Mouse (Mus musculus): Measurements from ENCODE around the gene Ptms. TPM values are rescaled to one million over a fixed set of nuclear protein-coding genes. Genes with fewer than 3 reads are reported as not detected.

The Ptms gene
- polyA plus RNA-seq, 1 experiment from 2014 or later: 533 TPM

GRCm38 (mm10) chr6:124881821-124882220, 38.1 kb downstream of the Ptms start:
- H3K9me3 ChIP-seq (ENCODE audit: low read length): no peaks in the 10 kb centered on the region
- DNase-seq (ENCODE audit: low spot score) (no peak), ATAC-seq (no peak)
- no peaks in the 10 kb centered on the region for H3K27me3 ChIP-seq (replicated peaks; ENCODE audit: insufficient read depth, low read length)
- H3K4me1 ChIP-seq (ENCODE audit: insufficient read depth, low read depth, low read length): no peaks in the 10 kb centered on the region
- H3K9ac ChIP-seq (replicated peaks; ENCODE audit: low read depth): no peak overlapping the region
- no peaks in the 10 kb centered on the region for H3K36me3 ChIP-seq (ENCODE audit: insufficient read depth, low read length)
- no peak overlapping the region for H3K27ac ChIP-seq (ENCODE audit: low read length)
- no peak overlapping the region for H3K4me2 ChIP-seq (replicated peaks; ENCODE audit: low read depth, low read length)
- no peak for TF ChIP-seq CTCF (IDR thresholded peaks at IDR 0.05)
- TF ChIP-seq EP300 (IDR thresholded peaks at IDR 0.05): no peak
- H3K4me3 ChIP-seq (ENCODE audit: low read depth, low read length): no peak overlapping the region
- WGBS: 91% methylated on average over 9 of the region's 9 CpGs

- no peak overlapping the region for H3K4me3 ChIP-seq (ENCODE audit: low read depth, low read length)
- ATAC-seq: no peak
- no peaks in the 10 kb centered on the region for H3K9me3 ChIP-seq (ENCODE audit: low read length)
- WGBS: 50% methylated on average over 6 of the region's 6 CpGs
- H3K27ac ChIP-seq (ENCODE audit: low read length): no peak overlapping the region
- no peaks in the 10 kb centered on the region for H3K27me3 ChIP-seq (replicated peaks; ENCODE audit: insufficient read depth, low read length)
- H3K4me2 ChIP-seq (replicated peaks; ENCODE audit: low read depth, low read length): no peak overlapping the region
- H3K9ac ChIP-seq (replicated peaks; ENCODE audit: low read depth): no peak overlapping the region
- no peaks in the 10 kb centered on the region for H3K36me3 ChIP-seq (ENCODE audit: insufficient read depth, low read length)
- no peak for DNase-seq (ENCODE audit: low spot score)
- H3K4me1 ChIP-seq (ENCODE audit: insufficient read depth, low read depth, low read length): no peaks in the 10 kb centered on the region
- no peak for TF ChIP-seq EP300 (IDR thresholded peaks at IDR 0.05)
- TF ChIP-seq CTCF (IDR thresholded peaks at IDR 0.05): no peak
Measured at GRCm38 (mm10) chr6:124879390-124879789, 40.5 kb downstream of the Ptms start.

DNA sequence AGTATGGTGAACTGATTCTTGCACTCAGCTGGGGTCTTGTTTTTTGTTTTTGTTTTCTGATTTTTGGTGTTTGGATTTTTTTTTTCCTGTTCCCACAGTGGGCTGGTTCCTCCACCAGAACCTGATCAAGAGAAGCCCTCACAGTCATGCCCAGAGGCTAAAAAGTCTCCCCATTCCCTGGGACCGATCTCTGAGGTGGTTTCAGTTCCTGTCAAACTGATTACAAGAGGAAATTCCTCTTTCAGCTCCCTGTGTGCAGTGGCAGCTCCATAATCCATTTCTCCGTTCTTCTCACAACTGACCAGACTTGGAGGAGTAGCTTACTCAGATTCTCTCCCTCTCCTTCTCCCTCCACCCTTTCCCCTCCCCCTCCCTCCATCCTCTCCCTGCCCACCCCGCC, 45.6 kb downstream of the Ptms start:
- H3K4me1 ChIP-seq (ENCODE audit: insufficient read depth, low read depth, low read length): no peaks in the 10 kb centered on the region
- DNase-seq (ENCODE audit: low spot score): no peak

GRCm38 (mm10) chr6:124866560-124866959, 53.3 kb downstream of the Ptms start:
- no peak for DNase-seq (ENCODE audit: low spot score)
- Histone ChIP-seq H3K9me3 (ENCODE audit: low read length) (no peaks in the 10 kb centered on the region), H3K4me1 (ENCODE audit: insufficient read depth, low read depth, low read length) (0 out of 2 replicates have a peak, but pooled peaks cover 3% of the 10 kb centered on the region), H3K9ac (replicated peaks; ENCODE audit: low read depth) (no peak overlapping the region), H3K27me3 (replicated peaks; ENCODE audit: insufficient read depth, low read length) (peaks cover 12% of the 10 kb centered on the region; the same call in 1 of the 2 replicates), H3K4me2 (replicated peaks; ENCODE audit: low read depth, low read length) (no peak overlapping the region), H3K36me3 (ENCODE audit: insufficient read depth, low read length) (no peaks in the 10 kb centered on the region), H3K4me3 (ENCODE audit: low read depth, low read length) (no peak overlapping the region), H3K27ac (ENCODE audit: low read length) (no peak overlapping the region)
- TF ChIP-seq EP300 (IDR thresholded peaks at IDR 0.05) (no peak), CTCF (IDR thresholded peaks at IDR 0.05) (no peak)
- ATAC-seq: no peak
- 48% methylated on average over 6 of the region's 7 CpGs for WGBS

More for the DNA sequence above, 45.6 kb downstream of the Ptms start:
- Histone ChIP-seq H3K9ac (replicated peaks; ENCODE audit: low read depth) (no peak overlapping the region), H3K36me3 (ENCODE audit: insufficient read depth, low read length) (no peaks in the 10 kb centered on the region), H3K27me3 (replicated peaks; ENCODE audit: insufficient read depth, low read length) (no peaks in the 10 kb centered on the region), H3K4me3 (ENCODE audit: low read depth, low read length) (no peak overlapping the region), H3K9me3 (ENCODE audit: low read length) (no peaks in the 10 kb centered on the region), H3K27ac (ENCODE audit: low read length) (no peak overlapping the region), H3K4me2 (replicated peaks; ENCODE audit: low read depth, low read length) (no peak overlapping the region)
- 28% methylated on average over 2 of the region's 3 CpGs for WGBS
- TF ChIP-seq EP300 (IDR thresholded peaks at IDR 0.05) (no peak), CTCF (IDR thresholded peaks at IDR 0.05) (0 out of 2 replicates have a peak, but pooled peaks have one; percentile 15)
- no peak for ATAC-seq

- H3K4me3 ChIP-seq (ENCODE audit: low read depth, low read length): no peak overlapping the region
- WGBS: 43% methylated on average over 17 of the region's 18 CpGs
- H3K9me3 ChIP-seq (ENCODE audit: low read length): no peaks in the 10 kb centered on the region
- peaks cover 12% of the 10 kb centered on the region; the same call in 1 of the 2 replicates for H3K27me3 ChIP-seq (replicated peaks; ENCODE audit: insufficient read depth, low read length)
- no peaks in the 10 kb centered on the region for H3K36me3 ChIP-seq (ENCODE audit: insufficient read depth, low read length)
- no peak overlapping the region for H3K4me2 ChIP-seq (replicated peaks; ENCODE audit: low read depth, low read length)
- no peak for TF ChIP-seq CTCF (IDR thresholded peaks at IDR 0.05)
- TF ChIP-seq EP300 (IDR thresholded peaks at IDR 0.05): no peak
- ATAC-seq (no peak), DNase-seq (ENCODE audit: low spot score) (no peak)
- H3K9ac ChIP-seq (replicated peaks; ENCODE audit: low read depth): no peak overlapping the region
- no peak overlapping the region for H3K27ac ChIP-seq (ENCODE audit: low read length)
- H3K4me1 ChIP-seq (ENCODE audit: insufficient read depth, low read depth, low read length): 0 out of 2 replicates have a peak, but pooled peaks cover 3% of the 10 kb centered on the region
Measured at GRCm38 (mm10) chr6:124865766-124866362, 54.0 kb downstream of the Ptms start.

Other genes starting within 250 kb of the Ptms start
- 83.1 and 86.7 TPM in 2 replicates for gene Emg1, start 207.9 kb downstream of the Ptms start, polyA plus RNA-seq (2015; fragmentation: Nextera tagmentation; extraction: Ambion mirVana)
- gene Phb2, start 207.8 kb downstream of the Ptms start, polyA plus RNA-seq (2015; fragmentation: Nextera tagmentation; extraction: Ambion mirVana): 162 and 169 TPM in 2 replicates
- gene Ptpn6, start 181.4 kb downstream of the Ptms start, polyA plus RNA-seq (2015; fragmentation: Nextera tagmentation; extraction: Ambion mirVana): 24.0 and 27.8 TPM in 2 replicates
- 332 and 367 TPM in 2 replicates for gene Grcc10, start 178.7 kb downstream of the Ptms start, polyA plus RNA-seq (2015; fragmentation: Nextera tagmentation; extraction: Ambion mirVana)
- gene Gm45234, start 164.1 kb downstream of the Ptms start, polyA plus RNA-seq (2015; fragmentation: Nextera tagmentation; extraction: Ambion mirVana): not detected in 2 replicates
- 9.6 and 11.2 TPM in 2 replicates for gene Atn1, start 163.6 kb downstream of the Ptms start, polyA plus RNA-seq (2015; fragmentation: Nextera tagmentation; extraction: Ambion mirVana)
- 1.2 and 1.5 TPM in 2 replicates for gene Eno2, start 150.4 kb downstream of the Ptms start, polyA plus RNA-seq (2015; fragmentation: Nextera tagmentation; extraction: Ambion mirVana)
- gene Lrrc23, start 140.4 kb downstream of the Ptms start, polyA plus RNA-seq (2015; fragmentation: Nextera tagmentation; extraction: Ambion mirVana): 26.7 and 34.0 TPM in 2 replicates
- gene Spsb2, start 111.4 kb downstream of the Ptms start, polyA plus RNA-seq (2015; fragmentation: Nextera tagmentation; extraction: Ambion mirVana): 27.6 and 33.7 TPM in 2 replicates
- gene Tpi1, start 105.8 kb downstream of the Ptms start, polyA plus RNA-seq (2015; fragmentation: Nextera tagmentation; extraction: Ambion mirVana): 186 and 187 TPM in 2 replicates
- gene Usp5, start 90.6 kb downstream of the Ptms start, polyA plus RNA-seq (2015; fragmentation: Nextera tagmentation; extraction: Ambion mirVana): 53.6 and 54.3 TPM in 2 replicates
- gene Cdca3, start 90.6 kb downstream of the Ptms start, polyA plus RNA-seq (2015; fragmentation: Nextera tagmentation; extraction: Ambion mirVana): 8.2 and 11.8 TPM in 2 replicates
- 0.24 and 0.26 TPM in 2 replicates for gene Gnb3, start 79.8 kb downstream of the Ptms start, polyA plus RNA-seq (2015; fragmentation: Nextera tagmentation; extraction: Ambion mirVana)
- 8.4 and 9.3 TPM in 2 replicates for gene P3h3, start 62.4 kb downstream of the Ptms start, polyA plus RNA-seq (2015; fragmentation: Nextera tagmentation; extraction: Ambion mirVana)
- gene Gpr162, start 56.1 kb downstream of the Ptms start, polyA plus RNA-seq (2015; fragmentation: Nextera tagmentation; extraction: Ambion mirVana): 0.20 and 0.26 TPM in 2 replicates
- 0.07 and 0.10 TPM in 2 replicates for gene Cd4, start 31.9 kb downstream of the Ptms start, polyA plus RNA-seq (2015; fragmentation: Nextera tagmentation; extraction: Ambion mirVana)
- 2.3 TPM in 2 replicates for gene Lag3, start 8.4 kb downstream of the Ptms start, polyA plus RNA-seq (2015; fragmentation: Nextera tagmentation; extraction: Ambion mirVana)
- 289 and 300 TPM in 2 replicates for gene Mlf2, start 11.3 kb upstream of the Ptms start, polyA plus RNA-seq (2015; fragmentation: Nextera tagmentation; extraction: Ambion mirVana)
- 112 and 118 TPM in 2 replicates for gene Cops7a, start 45.4 kb upstream of the Ptms start, polyA plus RNA-seq (2015; fragmentation: Nextera tagmentation; extraction: Ambion mirVana)
- gene Pianp, start 76.6 kb upstream of the Ptms start, polyA plus RNA-seq (2015; fragmentation: Nextera tagmentation; extraction: Ambion mirVana): 0.29 and 0.35 TPM in 2 replicates
- gene Zfp384, start 89.0 kb upstream of the Ptms start, polyA plus RNA-seq (2015; fragmentation: Nextera tagmentation; extraction: Ambion mirVana): 8.6 and 9.9 TPM in 2 replicates
- 100 and 104 TPM in 2 replicates for gene Ing4, start 119.7 kb upstream of the Ptms start, polyA plus RNA-seq (2015; fragmentation: Nextera tagmentation; extraction: Ambion mirVana)
- 4.1 and 4.4 TPM in 2 replicates for gene Acrbp, start 129.6 kb upstream of the Ptms start, polyA plus RNA-seq (2015; fragmentation: Nextera tagmentation; extraction: Ambion mirVana)
- gene Lpar5, start 147.8 kb upstream of the Ptms start, polyA plus RNA-seq (2015; fragmentation: Nextera tagmentation; extraction: Ambion mirVana): 0.19 and 0.44 TPM in 2 replicates
- 53.5 and 59.8 TPM in 2 replicates for gene Chd4, start 175.9 kb upstream of the Ptms start, polyA plus RNA-seq (2015; fragmentation: Nextera tagmentation; extraction: Ambion mirVana)
- gene Nop2, start 211.8 kb upstream of the Ptms start, polyA plus RNA-seq (2015; fragmentation: Nextera tagmentation; extraction: Ambion mirVana): 16.9 and 17.7 TPM in 2 replicates
- gene Iffo1, start 225.1 kb upstream of the Ptms start, polyA plus RNA-seq (2015; fragmentation: Nextera tagmentation; extraction: Ambion mirVana): 7.1 and 8.3 TPM in 2 replicates
- gene Gapdh, start 246.4 kb upstream of the Ptms start, polyA plus RNA-seq (2015; fragmentation: Nextera tagmentation; extraction: Ambion mirVana): 381 and 429 TPM in 2 replicates

All from lung, postnatal 0 days (tissue).